Mouse (Mus musculus) heart, embryonic 14.5 days (tissue): ENCODE measurements at regions not wholly inside any gene's neighbourhood (a gene's known extent, or its start where the extent isn't known, plus 50 kb on each side); places are given as distances from the start of the nearest gene placed in this dataset.

Experiments
- ATAC-seq: fragments of 200-750 bp; cut with Nextera tagmentation; 2 replicates; pipeline ENCODE4 v1.8.0; 2017; ENCODE audit warnings: low read depth, moderate TSS enrichment; ENCODE audit not compliant: insufficient number of reproducible peaks, insufficient read depth, low FRiP score
- H3K27ac ChIP-seq, 2 experiments: fragments of 200-500 bp in 1 of 2; fragments of 300-500 bp in 1 of 2; sonication (generic) in 1 of 2; replicated peaks in 1 of 2; 2 replicates each; pipeline ENCODE4 v1.5.1; 2012 to 2014; ENCODE audit warnings: low read depth in 2 of 2, low read length in 2 of 2, control low read depth in 1 of 2, mild to moderate bottlenecking in 1 of 2, mixed read lengths in 1 of 2; ENCODE audit not compliant: control insufficient read depth in 1 of 2, insufficient read depth in 1 of 2
- H3K27me3 ChIP-seq: fragments of 300-500 bp; sonication (generic); 2 replicates; pipeline ENCODE4 v1.6.1; 2014; ENCODE audit warnings: mild to moderate bottlenecking, low read length, control low read depth; ENCODE audit not compliant: control insufficient read depth, insufficient read depth
- H3K36me3 ChIP-seq: fragments of 300-500 bp; sonication (generic); 2 replicates; pipeline ENCODE4 v1.6.1; 2014; ENCODE audit warnings: mild to moderate bottlenecking, control low read depth, low read length, mixed read lengths; ENCODE audit not compliant: control insufficient read depth, insufficient read depth
- H3K4me1 ChIP-seq, 2 experiments: fragments of 200-500 bp in 1 of 2; fragments of 300-500 bp in 1 of 2; sonication (generic) in 1 of 2; 2 replicates each; pipeline ENCODE4 v1.6.1; 2012 to 2014; ENCODE audit warnings: low read length in 2 of 2, control low read depth in 1 of 2, mixed read lengths in 1 of 2; ENCODE audit not compliant: control insufficient read depth in 2 of 2, insufficient read depth in 2 of 2
- H3K4me2 ChIP-seq: fragments of 300-500 bp; sonication (generic); 2 replicates; pipeline ENCODE4 v1.6.1; 2014; ENCODE audit warnings: mild to moderate bottlenecking, low read length
- H3K4me3 ChIP-seq, 2 experiments: fragments of 200-500 bp in 1 of 2; fragments of 300-500 bp in 1 of 2; sonication (generic) in 1 of 2; 2 replicates each; pipeline ENCODE4 v1.5.1; 2012 to 2014; ENCODE audit warnings: low read length in 2 of 2, mild to moderate bottlenecking in 2 of 2, control low read depth in 1 of 2, low read depth in 1 of 2, moderate library complexity in 1 of 2; ENCODE audit not compliant: control insufficient read depth in 1 of 2, insufficient read depth in 1 of 2
- H3K9ac ChIP-seq: fragments of 300-500 bp; sonication (generic); 2 replicates; pipeline ENCODE4 v1.6.1; 2014; ENCODE audit warnings: mild to moderate bottlenecking, low read length
- H3K9me3 ChIP-seq: fragments of 300-500 bp; sonication (generic); 2 replicates; pipeline ENCODE4 v1.6.1; 2016; ENCODE audit warnings: low read length, control low read depth; ENCODE audit not compliant: control insufficient read depth
- WGBS: fragments of 180-500 bp; shearing (Covaris S2); extraction: QIAGEN DNeasy Blood & Tissue Kit; methylation state at CpG from one replicate; pipeline ENCODE4 v1.1.7; 2014; 5-methylcytosine and 5-hydroxymethylcytosine counted together

- H3K9ac ChIP-seq = no peak overlapping the region
- no peaks in the 10 kb centered on the region for H3K4me1 ChIP-seq
- H3K4me3 ChIP-seq = no peak overlapping the region
- no peaks in the 10 kb centered on the region for H3K27me3 ChIP-seq
- 76% methylated on average over 3 of the region's 3 CpGs for WGBS
- H3K4me2 ChIP-seq = no peak overlapping the region
- H3K9me3 ChIP-seq = no peaks in the 10 kb centered on the region
- no peak for ATAC-seq
- no peaks in the 10 kb centered on the region for H3K36me3 ChIP-seq
- H3K27ac ChIP-seq = no peak overlapping the region
These were observed 67.2 kb upstream of the Mb21d2 start for GRCm38 (mm10) chr16:28996629-28997028.

GRCm38 (mm10) chr16:28990666-28991065 lies 61.2 kb upstream of the Mb21d2 start:
- no peaks in the 10 kb centered on the region for H3K9me3 ChIP-seq
- H3K4me1 ChIP-seq = no peaks in the 10 kb centered on the region
- H3K27ac ChIP-seq = no peak overlapping the region
- H3K36me3 ChIP-seq = no peaks in the 10 kb centered on the region
- ATAC-seq = no peak
- H3K4me2 ChIP-seq = no peak overlapping the region
- no peak overlapping the region for H3K4me3 ChIP-seq
- no peaks in the 10 kb centered on the region for H3K27me3 ChIP-seq
- 85% methylated on average over 3 of the region's 3 CpGs for WGBS
- no peak overlapping the region for H3K9ac ChIP-seq

- H3K27ac ChIP-seq = no peak overlapping the region
- H3K9ac ChIP-seq = no peak overlapping the region
- H3K4me2 ChIP-seq = no peak overlapping the region
- no peaks in the 10 kb centered on the region for H3K27me3 ChIP-seq
- H3K4me3 ChIP-seq = no peak overlapping the region
- no peaks in the 10 kb centered on the region for H3K4me1 ChIP-seq
- H3K9me3 ChIP-seq = no peaks in the 10 kb centered on the region
- no peaks in the 10 kb centered on the region for H3K36me3 ChIP-seq
- no peak for ATAC-seq
- 54% methylated on average over 6 of the region's 6 CpGs for WGBS
These were observed 55.5 kb upstream of the Mb21d2 start for GRCm38 (mm10) chr16:28984931-28985330.

- Histone ChIP-seq H3K9me3 (0 out of 2 replicates have a peak, but pooled peaks cover 2% of the 10 kb centered on the region), H3K36me3 (no peaks in the 10 kb centered on the region), H3K4me1 (no peaks in the 10 kb centered on the region), H3K9ac (no peak overlapping the region), H3K27me3 (no peaks in the 10 kb centered on the region), H3K4me3 (no peak overlapping the region), H3K27ac (no peak overlapping the region), H3K4me2 (no peak overlapping the region)
- ATAC-seq = no peak
- WGBS = 74% methylated on average over 7 of the region's 7 CpGs
These were observed 53.4 kb upstream of the Mb21d2 start for GRCm38 (mm10) chr16:28982901-28983300.
